8 mouse cellular contexts compared by ENCODE assay signal in genomic region chr7:99555862-99556261, GRCm38 (mm10). TPM values are rescaled to one million over a fixed set of nuclear protein-coding genes. Genes with fewer than 3 reads are reported as not detected.
DNase-seq lines count a peak whose midpoint lies in the region; ATAC-seq lines count a peak whose summit lies in the region.

No protein-coding gene starts in this region.

- intact Hi-C loops in heart, postnatal 25 days (cut with DNase I) = loop anchor here (1.0 to 2.0 kb wide), 2 partner anchors 33 to 56 kb away; no protein-coding TSS in a partner anchor
- intact Hi-C loops in heart, postnatal 36 days (cut with DNase I) = loop anchor here (1.0 to 2.0 kb wide), 2 partner anchors 33 to 56 kb away; no protein-coding TSS in a partner anchor

- no peak overlapping the region for H3K4me3 ChIP-seq in embryonic facial prominence, embryonic 11.5 days (ENCODE audit: low read depth, low read length)

- ATAC-seq in embryonic facial prominence, embryonic 11.5 days (replicated peaks; ENCODE audit: insufficient number of reproducible peaks, low FRiP score, low TSS enrichment, low read depth) = no peak

- no peaks in the 10 kb centered on the region; the same call in 1 of the 2 replicates for H3K4me1 ChIP-seq in embryonic facial prominence, embryonic 11.5 days (ENCODE audit: control insufficient read depth, insufficient read depth, low read length)

- H3K9me3 ChIP-seq in embryonic facial prominence, embryonic 11.5 days (replicated peaks; ENCODE audit: control insufficient read depth, low read length) = no peaks in the 10 kb centered on the region

- H3K4me2 ChIP-seq in embryonic facial prominence, embryonic 11.5 days (ENCODE audit: low read depth, low read length) = no peak overlapping the region

- peak; percentile 71 to 80 for DNase-seq in heart, adult 18-20 months
- no peak for DNase-seq in heart, postnatal 25 days (ENCODE audit: low spot score)
- peak; percentile 55 for DNase-seq in adrenal gland, adult 8-10 months
- DNase-seq in embryonic facial prominence, embryonic 11.5 days (ENCODE audit: low spot score) = peak; percentile 64
- peak; percentile 72 to 74 for DNase-seq in heart, postnatal 36 days
- DNase-seq in layer of hippocampus, postnatal 10 days (ENCODE audit: low spot score in 2 of 2) = peak; percentile 74 to 82
- DNase-seq in lung, postnatal 14 days = peak; percentile 78
- DNase-seq in spleen, postnatal 36 days (ENCODE audit: low spot score in 2 of 2) = peak; percentile 44 to 48

- no peak overlapping the region for H3K9ac ChIP-seq in embryonic facial prominence, embryonic 11.5 days (replicated peaks; ENCODE audit: low read length)

- no peaks in the 10 kb centered on the region for H3K27me3 ChIP-seq in embryonic facial prominence, embryonic 11.5 days (ENCODE audit: control insufficient read depth, insufficient read depth, low read length)

- no peak overlapping the region for H3K27ac ChIP-seq in embryonic facial prominence, embryonic 11.5 days (replicated peaks; ENCODE audit: low read depth, low read length)

- 7% methylated on average over 6 of the region's 6 CpGs for WGBS in embryonic facial prominence, embryonic 11.5 days

- no peaks in the 10 kb centered on the region for H3K36me3 ChIP-seq in embryonic facial prominence, embryonic 11.5 days (replicated peaks; ENCODE audit: control insufficient read depth, insufficient read depth, low read depth, low read length)

RNA-seq across cellular contexts. Expression of gene Arrb1, which starts 20.6 kb away (rescaled TPM):
- total RNA-seq in heart, adult 18-20 months (2021) = 10 to 100 TPM; 23.3 to 23.7 TPM
- 10 to 100 TPM; 17.2 to 26.4 TPM for total RNA-seq in heart, postnatal 25 days (2021)
- 10 to 100 TPM; 59.8 to 82.0 (median 64.7) TPM for total RNA-seq in adrenal gland, adult 8-10 months (2022)
- polyA plus RNA-seq in embryonic facial prominence, embryonic 11.5 days (2014; fragmentation: Nextera tagmentation; extraction: Ambion mirVana) = 2.7 and 3.0 TPM in 2 replicates
- total RNA-seq in heart, postnatal 36 days (2021) = 10 to 100 TPM; 22.3 to 25.3 TPM
- total RNA-seq in layer of hippocampus, postnatal 10 days (2021) = 100 to 1,000 TPM; 150 to 192 TPM
